Mouse (Mus musculus) right cerebral cortex, adult 18-20 months (tissue): ENCODE results near the gene Adgrg5.

ENCODE experiments used
- DNase-seq: peaks from one replicate; pipeline ENCODE4 v3.0.0; 2022; ENCODE audit warnings: mixed read lengths

The Adgrg5 gene

DNA sequence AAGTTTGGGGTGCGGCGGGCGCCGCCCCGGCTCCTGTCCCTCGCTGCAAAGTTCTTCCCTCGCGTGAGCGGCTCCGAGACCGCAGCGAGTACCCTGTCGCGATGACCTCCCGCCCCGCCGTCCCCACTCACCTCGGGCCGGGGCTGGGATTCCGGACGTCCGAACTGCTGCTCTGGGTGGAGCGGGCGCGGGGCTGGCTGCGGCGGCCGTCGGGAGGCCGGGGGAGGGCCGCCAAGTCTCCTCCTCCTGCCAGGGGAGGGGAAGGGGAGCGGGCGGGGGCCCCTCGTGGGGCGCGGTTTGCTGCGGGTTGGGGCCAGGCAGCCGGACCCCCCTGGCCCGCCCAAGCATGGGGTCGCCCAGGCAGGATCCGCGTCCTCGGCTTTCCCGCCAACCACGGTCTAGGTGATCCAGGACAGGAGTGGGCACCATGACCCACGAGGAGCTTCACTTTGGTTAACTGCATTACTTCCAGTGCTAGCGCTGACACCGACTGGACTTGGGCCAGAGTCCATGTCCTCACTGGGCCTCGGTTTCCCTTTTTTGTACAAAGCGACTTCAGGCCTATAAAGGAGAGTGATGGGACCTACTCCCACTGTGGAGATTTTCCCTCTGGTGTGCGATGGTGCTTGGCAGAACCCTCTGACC, 5.5 kb upstream of the Adgrg5 start, which contains the start of gene Ccdc102a:
Ccdc102a (minus strand) TSS at position 248 of the 645 bp plus-strand sequence.
- DNase-seq, result no peak

DNA sequence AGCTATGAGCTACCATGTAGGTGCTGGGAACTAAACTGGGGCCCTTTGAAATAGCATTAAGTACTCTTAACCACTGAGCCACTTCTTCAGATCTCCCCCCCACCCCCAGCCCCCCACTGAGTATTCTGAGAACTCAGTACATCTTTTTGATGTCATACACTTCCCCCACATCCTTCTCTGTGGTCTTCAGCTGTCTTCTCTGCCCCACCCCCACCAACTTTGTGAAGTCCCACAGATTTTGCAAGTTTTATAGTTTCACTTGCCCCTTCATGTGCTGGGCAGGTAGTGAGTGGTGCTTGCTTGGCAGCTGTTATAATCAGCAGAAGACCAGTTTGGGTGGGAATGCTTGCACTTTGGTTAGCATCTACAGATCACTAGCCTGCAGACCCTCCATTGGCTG, 4.2 kb upstream of the Adgrg5 start:
- DNase-seq, result no peak

DNA sequence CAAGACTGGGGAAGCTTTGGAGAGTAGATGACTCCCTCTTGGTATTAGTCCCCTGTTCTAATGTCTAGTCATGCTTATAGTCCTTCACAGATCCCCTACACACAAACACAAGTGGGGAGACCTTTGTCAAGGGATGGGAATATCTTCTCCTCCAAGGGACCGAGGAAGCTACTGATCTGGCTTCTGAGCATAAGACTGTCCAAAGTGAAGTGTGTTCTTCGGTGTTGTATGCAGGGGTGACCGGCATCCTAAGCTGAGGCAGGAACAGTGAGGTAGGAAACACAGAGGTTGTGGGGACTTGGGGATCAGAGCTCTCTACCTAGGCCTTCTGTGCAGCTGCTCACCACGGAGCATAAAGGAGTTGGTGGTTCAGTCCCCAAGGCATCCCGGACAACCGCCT, 1.3 kb upstream of the Adgrg5 start:
- no peak for DNase-seq

DNA sequence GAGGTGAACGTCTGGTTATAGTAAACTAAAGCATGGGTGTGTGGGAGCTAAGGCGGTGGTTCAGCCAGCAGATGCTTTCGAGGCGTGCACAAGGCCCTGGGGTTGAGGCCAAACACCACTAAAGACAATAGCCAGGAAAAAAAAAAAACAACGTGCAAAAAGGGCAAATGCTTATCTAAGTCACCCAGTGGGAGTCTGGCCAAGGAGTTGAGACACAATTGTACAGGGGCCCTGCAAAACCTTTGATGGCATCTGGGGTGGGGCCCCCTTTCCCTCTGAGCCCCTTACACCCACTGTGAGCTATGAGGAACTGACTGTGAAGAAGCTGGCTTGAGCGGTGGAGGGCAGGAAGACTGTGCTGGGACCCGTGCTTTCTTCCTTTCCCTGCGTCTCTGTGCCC, 892 bp upstream of the Adgrg5 start:
- no peak for DNase-seq

DNA sequence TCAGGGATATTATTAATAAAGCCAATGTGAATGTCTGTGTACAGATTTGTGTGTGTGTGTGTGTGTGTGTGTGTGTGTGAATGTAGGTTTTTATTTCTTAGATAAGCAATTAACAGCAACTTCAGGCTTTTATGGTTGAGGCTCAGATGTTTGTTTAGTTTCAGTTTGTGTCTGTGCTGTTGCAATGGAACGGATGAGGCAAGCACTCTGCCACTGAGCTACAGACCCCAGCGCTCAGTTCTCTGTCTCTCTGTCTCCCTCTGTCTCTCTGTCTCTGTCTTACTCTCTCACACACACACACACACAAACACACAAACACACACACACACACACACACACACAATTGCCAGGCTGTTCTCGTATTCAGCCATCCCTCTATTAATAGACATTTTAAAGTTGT, 4.7 kb downstream of the Adgrg5 start:
- no peak for DNase-seq

DNA sequence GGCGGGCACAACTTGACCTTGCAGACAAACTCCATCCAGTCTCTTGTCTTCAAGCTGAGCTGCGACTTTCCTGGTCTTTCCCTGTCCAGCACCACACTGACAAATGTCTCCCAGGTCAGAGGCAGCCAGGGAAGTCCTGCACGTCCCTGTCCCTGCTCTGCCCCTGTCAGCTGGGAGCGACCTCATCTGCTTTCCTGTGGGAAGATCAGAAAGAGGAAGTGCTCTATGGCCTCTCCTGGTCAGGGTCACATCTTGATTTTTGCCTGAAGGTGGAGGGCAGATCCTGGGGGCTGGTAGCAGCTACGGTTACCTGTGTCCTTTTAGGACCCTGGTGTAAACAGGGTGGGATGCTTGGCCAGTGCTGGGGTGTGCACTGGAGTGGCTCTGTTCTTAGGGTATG, 10.4 kb downstream of the Adgrg5 start:
- DNase-seq, result no peak

DNA sequence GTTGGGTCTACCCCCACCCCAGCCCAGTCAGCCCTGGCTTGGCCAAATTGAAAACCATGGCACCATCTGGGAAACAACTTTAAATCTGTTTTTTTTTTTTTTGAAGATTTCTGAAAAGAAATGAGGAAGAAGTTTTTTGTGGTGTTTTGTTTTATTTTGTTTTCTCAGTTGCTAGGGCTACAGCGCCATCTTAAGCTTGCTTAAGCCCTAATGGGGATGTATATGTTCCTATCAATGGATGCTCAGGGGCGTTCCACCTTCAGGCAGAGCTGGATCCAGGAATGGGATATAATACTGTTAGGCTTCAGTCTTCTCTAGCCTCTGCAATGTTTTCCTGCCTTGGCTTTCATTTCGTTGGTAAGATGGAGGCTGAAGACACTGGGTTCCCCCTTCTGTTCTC, 11.7 kb downstream of the Adgrg5 start:
- DNase-seq, result no peak

DNA sequence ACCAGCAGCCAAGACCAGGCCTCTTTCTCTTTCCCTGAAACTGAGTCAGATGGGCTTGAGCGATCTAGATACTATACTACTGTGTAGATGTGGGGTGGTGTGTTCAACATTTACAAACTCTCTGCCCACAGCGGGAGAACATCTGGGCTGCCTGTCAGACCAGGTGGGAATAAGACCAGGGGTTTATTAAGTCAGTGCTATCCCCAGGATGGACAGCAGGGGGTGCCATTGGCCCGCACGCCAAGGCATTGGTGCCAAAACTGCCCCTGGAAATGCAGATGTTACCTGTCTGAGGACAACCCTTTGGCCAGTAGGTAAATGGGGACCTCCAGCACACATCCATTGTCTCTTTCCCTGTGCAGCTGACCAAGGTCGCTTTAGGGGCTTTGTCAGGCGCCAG, 19.1 kb downstream of the Adgrg5 start:
- DNase-seq, result peak; percentile 20

DNA sequence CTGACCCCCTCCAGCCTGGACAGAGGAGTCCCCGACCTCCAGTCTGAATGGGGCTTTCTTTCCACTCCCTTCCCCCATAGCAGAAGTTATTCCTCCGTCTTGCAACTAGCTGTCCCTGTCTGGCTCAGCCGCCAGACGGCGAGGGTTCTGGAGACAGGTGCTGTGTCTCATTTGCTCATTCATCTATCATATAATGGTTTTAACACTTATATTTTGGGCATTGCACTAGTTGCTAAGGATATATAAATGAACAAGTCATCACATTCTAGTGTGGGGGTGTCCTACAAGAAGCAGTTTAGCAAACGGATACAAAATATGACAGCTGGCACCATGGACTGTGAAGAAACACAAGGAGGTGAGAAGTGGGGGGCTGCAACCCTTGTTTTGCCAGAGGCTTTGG, 21.7 kb downstream of the Adgrg5 start:
- DNase-seq, result peak; percentile 74

DNA sequence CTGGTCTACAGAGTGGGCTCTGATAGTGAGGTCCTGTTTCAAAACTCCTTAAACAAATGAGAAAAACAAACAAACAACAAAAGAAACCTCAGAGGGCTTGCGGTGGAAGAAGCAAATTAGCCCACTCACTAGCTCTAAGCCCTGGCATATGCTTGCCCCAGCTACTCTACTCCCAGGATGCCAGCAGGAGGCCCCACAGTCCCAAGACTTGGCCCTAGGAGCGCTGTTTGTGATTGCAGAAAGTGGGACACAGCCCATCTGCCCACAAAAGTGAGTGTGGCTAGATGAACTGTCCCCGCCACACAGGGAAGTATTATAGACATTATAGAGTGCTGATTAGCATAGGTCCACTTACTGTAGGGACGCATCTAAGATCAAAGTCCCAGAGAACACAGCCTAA, 24.9 kb downstream of the Adgrg5 start:
- DNase-seq, result no peak

DNA sequence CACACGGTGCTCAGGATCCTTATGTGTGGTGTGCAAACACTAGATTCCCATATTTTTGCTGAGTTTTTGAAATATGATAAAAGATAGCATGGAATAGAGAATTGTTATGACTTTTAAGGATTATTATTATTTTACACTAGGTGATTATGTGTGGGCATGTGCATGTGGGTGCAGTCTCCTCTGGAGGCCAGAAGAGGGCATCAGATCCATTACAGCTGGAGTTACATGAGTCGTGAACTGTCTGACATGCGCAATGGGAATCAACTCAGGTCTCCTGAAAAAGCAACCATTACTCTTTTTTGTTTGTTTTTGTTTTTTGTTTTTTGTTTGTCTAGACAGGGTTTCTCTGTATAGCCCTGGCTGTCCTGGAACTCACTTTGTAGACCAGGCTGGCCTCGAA, 25.5 kb downstream of the Adgrg5 start:
- no peak for DNase-seq

DNA sequence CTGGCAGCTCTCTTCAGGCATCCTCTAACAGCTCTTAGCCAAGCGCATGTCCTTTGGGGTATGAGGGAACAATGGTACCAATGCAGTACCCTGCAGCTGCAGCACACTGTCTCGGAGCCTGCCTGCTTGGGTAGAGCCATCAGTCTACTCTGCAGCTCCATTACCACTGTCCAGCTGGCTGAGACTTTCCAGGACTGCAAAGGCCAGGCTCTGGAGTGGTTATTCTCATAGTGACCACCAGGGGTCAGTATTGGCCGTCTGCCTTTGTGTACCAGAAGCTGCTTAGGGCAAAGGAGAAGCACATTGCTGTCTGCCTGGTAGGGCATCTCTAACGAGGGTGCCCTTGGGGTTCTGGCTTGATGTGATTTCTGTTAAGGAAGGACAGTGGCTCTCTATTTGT, 26.6 kb downstream of the Adgrg5 start:
- peak; percentile 72 for DNase-seq

DNA sequence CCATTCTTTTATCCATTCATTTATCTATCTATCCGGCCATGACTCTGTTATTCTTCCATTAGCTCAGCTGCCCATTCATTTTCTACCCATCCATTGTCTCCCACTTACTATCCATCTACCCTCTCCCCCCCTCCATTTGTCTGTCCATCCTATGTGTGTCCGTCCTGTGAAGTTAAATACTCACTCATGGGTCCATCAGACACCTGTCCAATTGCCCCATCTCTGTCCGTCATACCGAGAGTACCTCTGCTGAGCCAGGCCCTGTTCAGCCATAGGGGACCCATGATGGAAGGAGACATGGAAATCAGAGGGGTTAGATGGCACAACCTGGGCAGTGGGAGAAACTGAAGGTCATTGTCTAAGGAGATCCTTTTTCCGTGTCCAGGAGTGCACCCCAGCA, 27.0 kb downstream of the Adgrg5 start:
- no peak for DNase-seq

DNA sequence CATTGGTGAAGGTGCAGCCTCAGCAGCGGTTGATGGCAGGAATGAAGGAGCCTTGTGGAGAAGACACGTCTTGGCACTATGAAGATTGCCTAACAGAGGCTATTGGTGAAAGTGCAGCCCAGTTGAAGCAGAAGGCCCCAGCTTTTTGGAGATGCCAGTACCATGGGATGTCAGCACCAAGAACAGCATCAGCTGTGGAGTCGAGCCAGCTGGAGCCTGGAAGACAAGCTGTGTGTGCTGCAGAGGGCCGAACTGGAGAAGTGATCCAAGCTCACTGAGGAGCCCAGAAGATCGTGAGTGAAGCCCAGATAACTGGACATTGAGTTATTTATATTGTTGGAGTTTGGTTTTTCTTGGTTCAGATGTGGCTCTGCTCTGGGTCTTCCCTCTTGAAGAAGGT, 28.6 kb downstream of the Adgrg5 start:
- DNase-seq, result no peak

DNA sequence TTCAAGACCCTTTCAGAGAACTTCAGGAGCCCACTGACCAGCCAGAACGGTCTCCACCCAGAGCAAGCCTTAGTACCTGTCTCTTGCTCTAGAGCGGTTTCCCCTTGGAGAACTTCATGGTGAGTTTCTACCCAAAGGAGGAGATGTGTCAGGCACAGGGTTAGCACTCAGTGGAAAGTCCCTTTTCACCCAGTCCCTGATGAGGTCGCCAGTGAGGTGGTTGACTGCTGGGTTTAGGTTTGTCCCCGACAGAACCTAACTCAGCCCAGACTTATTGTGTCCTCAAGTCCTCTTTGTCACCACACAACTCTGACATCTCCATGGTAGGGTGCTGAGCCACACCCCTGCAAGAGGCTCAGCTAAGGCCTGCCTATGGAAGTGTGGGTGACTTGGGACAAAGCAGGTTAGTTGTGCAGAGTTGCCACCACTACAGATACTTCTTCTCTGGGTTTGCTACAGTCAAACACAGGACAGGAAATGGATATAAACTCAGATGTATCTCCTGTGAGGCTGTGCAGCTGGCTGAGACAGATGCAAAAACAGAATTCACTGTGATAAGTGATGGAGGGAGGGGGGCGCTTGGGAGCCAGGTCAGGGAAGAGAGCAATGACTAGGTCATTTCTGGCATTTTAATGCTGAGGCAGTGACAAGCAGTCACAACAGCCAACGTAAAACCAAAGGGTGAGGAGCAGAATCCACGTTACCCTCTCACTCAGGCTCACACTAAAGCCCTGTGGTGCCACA, 30.3 kb downstream of the Adgrg5 start:
- no peak for DNase-seq

DNA sequence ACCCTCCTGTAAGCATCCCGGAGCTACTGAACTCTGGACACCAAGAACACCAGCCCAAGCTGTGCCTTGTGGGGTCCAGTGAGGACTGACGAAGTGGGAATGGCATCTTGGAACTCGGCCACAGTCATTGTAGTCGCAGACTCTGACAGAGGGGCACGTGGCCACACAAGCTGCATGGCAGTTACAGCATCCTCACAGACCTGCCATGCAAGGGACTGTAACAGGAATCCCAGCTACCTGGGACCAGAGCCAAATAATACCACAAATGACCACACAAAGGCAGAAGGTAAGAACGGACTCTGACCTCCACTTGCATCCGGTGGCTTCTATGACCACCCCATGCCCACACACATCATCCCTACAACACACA, 30.9 kb downstream of the Adgrg5 start:
- no peak for DNase-seq

DNA sequence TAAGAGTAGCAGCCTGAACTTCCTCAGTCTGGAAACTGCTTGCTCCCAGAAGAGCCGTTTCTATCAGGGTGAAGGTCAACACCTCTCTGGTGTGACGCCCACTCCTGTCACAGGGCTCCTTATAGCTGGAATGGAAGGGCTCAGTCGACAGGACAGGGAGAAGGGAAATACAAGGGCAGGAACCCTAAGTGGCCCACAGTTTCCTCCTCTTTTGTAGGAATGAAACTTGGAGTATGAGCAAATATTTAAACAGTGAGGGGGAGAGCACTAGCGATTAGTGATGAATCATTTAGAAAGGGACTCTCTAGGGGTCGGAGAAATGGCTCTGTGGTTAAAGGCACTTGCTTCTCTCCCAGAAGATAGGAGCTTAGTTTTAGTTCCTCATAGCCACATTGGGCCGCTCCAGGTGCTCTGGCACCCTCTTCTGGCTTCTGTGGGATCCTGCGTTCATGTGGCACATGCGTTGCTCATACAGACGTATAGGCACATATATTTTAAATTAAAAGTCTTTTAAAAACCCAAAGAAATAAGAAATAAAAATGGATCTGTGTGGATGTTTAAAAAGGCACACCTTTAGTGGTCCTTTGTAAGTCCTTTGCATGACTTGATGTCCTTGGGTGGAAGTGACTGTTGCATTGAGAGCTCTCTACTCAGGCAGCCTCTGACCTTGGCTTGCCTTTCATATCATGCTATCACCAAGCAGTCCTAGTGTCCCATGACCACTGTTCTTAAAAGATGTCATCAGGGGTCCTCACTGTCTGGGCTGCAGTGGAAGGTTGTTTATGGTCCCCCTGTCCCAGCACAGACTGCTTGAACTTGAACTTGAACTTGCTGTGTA, 31.6 kb downstream of the Adgrg5 start:
- DNase-seq, result peak; percentile 17

DNA sequence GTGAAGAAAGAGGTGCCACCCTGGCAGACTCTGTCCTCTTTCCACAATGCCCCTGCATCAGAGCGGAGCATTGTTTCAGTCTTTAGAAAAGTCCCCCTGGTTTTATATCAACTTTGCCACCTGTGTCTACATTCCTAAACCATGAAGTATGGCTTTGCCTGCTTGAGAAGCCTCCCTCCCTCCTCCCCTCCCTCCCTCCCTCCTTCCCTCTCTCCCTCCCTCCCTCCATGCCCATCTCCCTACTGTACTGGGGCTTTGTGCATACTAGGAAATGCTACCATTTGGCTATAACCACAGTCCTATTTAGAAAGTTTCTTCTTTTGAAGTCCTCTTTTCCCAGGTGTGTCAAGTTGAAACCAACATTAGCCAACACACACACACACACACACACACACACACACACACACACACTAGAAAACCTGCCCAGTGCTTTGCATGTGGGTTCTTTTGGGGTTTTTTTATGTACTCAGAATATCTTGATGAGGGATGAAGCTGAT, 32.6 kb downstream of the Adgrg5 start:
- no peak for DNase-seq

DNA sequence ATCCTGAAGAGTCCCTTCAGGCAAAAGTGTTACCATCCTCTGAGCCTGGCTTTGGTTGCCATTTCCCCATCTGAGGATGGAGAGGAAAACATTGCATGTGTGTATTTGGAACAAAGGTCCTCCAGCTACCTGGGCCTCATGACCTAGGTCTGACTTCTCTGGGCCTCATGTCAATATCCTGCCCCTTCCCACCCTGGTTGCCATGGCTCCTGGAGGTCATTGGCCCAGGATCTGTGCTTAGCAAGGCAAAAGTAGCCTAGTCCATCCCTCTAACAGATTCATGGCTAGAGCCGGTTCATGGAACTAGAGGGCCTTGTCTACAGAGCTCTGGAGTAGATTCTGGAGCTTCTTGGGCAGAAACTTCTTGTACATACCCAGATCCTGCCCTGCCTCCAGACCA, 38.7 kb downstream of the Adgrg5 start:
- no peak for DNase-seq

DNA sequence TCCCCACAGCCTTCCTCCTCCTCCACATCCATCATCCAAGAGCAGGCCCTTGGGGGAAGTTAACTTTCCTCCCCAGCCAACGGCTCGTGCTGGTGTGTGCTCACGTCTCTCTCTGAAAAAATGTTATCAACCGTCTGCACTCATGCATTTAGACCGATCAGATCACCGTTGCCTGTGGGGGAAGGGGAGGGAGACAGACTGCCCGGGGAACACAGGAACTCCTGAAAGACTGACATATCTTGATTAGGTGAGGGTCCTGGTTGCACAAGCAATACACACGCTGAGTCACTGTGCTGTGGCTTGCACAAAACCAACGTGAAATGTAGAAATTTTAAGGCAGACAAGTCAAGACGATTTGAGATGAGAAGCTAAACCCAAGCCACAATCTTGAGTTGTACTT, 41.3 kb downstream of the Adgrg5 start:
- no peak for DNase-seq

DNA sequence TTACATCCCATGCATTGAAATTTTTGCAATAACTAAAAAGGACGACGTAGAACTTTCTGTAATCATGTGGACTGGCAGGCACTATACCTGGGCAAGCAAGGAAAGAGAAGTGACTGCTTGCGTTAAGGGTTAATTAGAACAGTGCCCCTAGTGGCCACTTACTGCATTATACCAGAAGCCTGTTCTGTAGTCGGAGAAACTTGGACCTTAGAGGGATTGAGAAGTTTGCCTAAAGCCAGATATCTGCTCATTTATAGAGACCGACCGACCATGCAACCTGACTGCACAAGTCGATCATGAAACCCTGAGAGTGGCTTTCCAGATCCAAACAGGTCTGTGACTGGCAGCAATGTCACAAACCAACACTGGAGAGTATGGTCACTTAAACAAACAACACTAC, 43.1 kb downstream of the Adgrg5 start:
- no peak for DNase-seq

DNA sequence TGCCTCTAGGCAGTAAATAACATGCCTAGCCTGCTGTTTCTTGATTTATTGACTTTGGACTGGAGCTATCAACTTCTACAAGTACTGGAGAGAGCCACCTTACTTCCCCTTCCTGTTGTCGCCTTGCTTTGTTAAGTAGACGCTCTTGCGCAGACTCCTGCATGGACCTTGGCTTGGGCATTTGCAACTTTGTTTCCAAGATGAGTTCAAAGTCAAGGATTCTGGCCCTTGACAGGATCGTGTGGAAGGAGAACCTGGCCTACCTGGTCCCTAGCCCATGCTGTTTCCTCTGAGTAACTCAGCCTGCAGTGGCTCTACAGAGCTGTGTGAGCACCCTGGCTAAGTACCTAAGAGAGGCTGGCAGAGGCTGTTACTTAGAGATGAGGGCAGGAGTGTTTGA, 43.6 kb downstream of the Adgrg5 start:
- no peak for DNase-seq

DNA sequence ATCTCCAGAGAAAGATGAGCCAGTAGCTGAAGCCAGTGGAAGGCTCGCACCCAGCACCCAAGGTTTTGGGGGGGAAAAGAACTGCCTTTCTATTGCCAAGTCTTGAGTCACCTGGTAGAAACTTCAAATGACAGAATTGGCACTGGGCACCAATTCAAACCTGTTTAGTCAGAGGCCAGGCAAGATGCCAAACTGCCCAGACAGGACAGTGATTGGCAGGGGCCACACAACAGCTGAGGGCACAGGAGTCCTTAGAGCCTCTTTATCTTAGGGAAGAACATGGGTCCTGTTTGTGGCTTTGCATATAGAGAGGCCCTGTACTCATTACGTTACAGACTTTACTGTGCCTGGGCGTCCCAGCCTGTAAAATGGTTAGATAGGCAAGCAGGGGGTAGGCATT, 44.1 kb downstream of the Adgrg5 start:
- DNase-seq, result no peak

DNA sequence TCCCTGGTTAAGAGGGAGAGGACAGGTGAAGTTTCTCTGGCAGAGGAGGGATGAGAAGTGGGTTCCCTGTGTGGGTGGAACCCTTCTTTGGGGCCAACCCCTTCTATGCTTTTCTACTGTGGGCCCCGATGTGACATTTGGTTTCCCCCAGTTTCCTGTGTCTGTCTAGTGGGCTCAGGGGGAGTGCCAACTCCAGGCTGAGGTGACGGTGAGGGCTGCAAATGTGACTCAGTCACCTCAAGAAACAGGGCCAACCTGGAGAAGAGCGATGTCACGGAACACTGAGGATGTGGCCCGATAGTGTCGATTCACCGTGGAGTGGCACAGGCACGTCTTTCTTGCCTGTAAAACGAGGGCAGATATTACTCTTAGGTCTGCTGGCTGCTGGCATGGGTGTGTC, 49.8 kb downstream of the Adgrg5 start:
- DNase-seq, result no peak
